Mouse (Mus musculus) midbrain, embryonic 16.5 days (tissue): Measurements from ENCODE around the gene Cux1. TPM values are rescaled to one million over a fixed set of nuclear protein-coding genes. Genes with fewer than 3 reads are reported as not detected.

Experiments
- microRNA-seq: library from miRNA; unstranded; fragments of <30 nt; microRNA quantifications from one replicate; pipeline ENCODE4, GENCODE M21; 2017
- polyA plus RNA-seq: library from polyadenylated mRNA; unstranded; fragments of >200 nt; fragmentation: Nextera tagmentation; extraction: Ambion mirVana; gene quantifications from 2 replicates; pipeline ENCODE4 v1.2.1, GENCODE M21; 2015

Cux1 gene
- polyA plus RNA-seq, 1 experiment from 2014 or later = 109 TPM

Small RNA genes lying within 50 kb of the gene (microRNA-seq; reads per million reads assigned to microRNA genes)
- not detected for gene Mir721

Other genes starting within 250 kb of the Cux1 start
- gene Myl10, start 125.7 kb upstream of the Cux1 start, polyA plus RNA-seq = not detected in 2 replicates